Mouse (Mus musculus) MEL (cell line): Measurements from ENCODE around the gene Lhpp.

Experiments
- CHD2 ChIP-seq: IDR thresholded peaks from 2 replicates; pipeline ENCODE4 v1.6.1; 2011; ENCODE audit warnings: low read length, improper control_type of control experiment
- CTCF ChIP-seq, 3 experiments: IDR thresholded peaks in 2 of 3; conservative IDR thresholded peaks in 1 of 3; 2 replicates each; pipeline ENCODE4 v1.5.1; 2011 to 2012; ENCODE audit warnings: low read length in 3 of 3, low read depth in 2 of 3, mild to moderate bottlenecking in 2 of 3, improper control_type of control experiment in 1 of 3, inconsistent platforms in 1 of 3, mixed read lengths in 1 of 3, moderate library complexity in 1 of 3; ENCODE audit not compliant: control insufficient read depth in 1 of 3, insufficient read depth in 1 of 3, poor library complexity in 1 of 3, severe bottlenecking in 1 of 3
- EP300 ChIP-seq, 2 experiments: IDR thresholded peaks; 2 replicates each; pipeline ENCODE4 v1.6.1; 2011; ENCODE audit warnings: improper control_type of control experiment in 2 of 2, low read length in 2 of 2, low read depth in 1 of 2, mild to moderate bottlenecking in 1 of 2
- POLR2A ChIP-seq, 2 experiments: IDR thresholded peaks; 2 replicates each; pipeline ENCODE4 v1.6.1; 2011 to 2012; ENCODE audit warnings: low read length in 2 of 2, mild to moderate bottlenecking in 2 of 2, control low read depth in 1 of 2, improper control_type of control experiment in 1 of 2, low read depth in 1 of 2, moderate library complexity in 1 of 2; ENCODE audit not compliant: control insufficient read depth in 1 of 2, insufficient read depth in 1 of 2, poor library complexity in 1 of 2
- POLR2AphosphoS2 ChIP-seq: IDR thresholded peaks from 2 replicates; pipeline ENCODE4 v1.6.1; 2011; ENCODE audit warnings: low read length, improper control_type of control experiment
- SIN3A ChIP-seq: IDR thresholded peaks from 2 replicates; pipeline ENCODE4 v1.6.1; 2012; ENCODE audit warnings: low read length, improper control_type of control experiment, inconsistent platforms
- TCF12 ChIP-seq: IDR thresholded peaks from 2 replicates; pipeline ENCODE4 v1.6.1; 2014; ENCODE audit warnings: low read depth, mild to moderate bottlenecking, inconsistent platforms, low read length, improper control_type of control experiment, moderate library complexity
- ZKSCAN1 ChIP-seq: IDR thresholded peaks from 2 replicates; pipeline ENCODE4 v1.6.1; 2012; ENCODE audit warnings: low read depth, mild to moderate bottlenecking, inconsistent platforms, low read length, improper control_type of control experiment, moderate library complexity

DNA sequence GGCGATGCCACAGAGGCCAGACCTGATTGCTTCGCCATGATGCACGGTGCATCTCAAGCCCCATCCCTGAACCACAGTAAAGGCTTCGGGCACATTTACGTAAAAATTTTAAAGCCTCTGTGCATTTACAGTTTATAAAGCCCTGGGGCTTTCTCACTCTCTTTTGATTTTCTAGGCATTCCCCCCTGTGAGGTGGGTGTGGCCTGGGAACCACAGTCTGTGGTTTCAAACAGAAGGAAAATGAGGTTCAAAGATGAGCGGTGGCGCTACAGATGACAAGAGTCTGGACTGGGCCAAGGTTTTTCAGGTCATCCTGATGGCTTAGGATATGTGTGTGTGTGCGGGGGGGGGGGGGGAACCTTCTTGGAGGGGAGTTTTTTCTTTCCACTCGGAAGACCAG lies 10.4 kb upstream of the Lhpp start:
- TF ChIP-seq TCF12 (0 out of 2 replicates have a peak, but pooled peaks have one; percentile 8), ZKSCAN1 (no peak), SIN3A (no peak), POLR2A (IDR thresholded peaks at IDR 0.05; ENCODE audit: control insufficient read depth in 1 of 2, insufficient read depth in 1 of 2, low read depth in 1 of 2, low read length in 2 of 2, poor library complexity in 1 of 2) (no peak), CTCF (IDR thresholded peaks at IDR 0.05 in 2 of 3, conservative IDR thresholded peaks at IDR 0.05 in 1 of 3; ENCODE audit: control insufficient read depth in 1 of 3, insufficient read depth in 1 of 3, low read depth in 2 of 3, low read length in 3 of 3, poor library complexity in 1 of 3, severe bottlenecking in 1 of 3) (no peak), EP300 (IDR thresholded peaks at IDR 0.05; ENCODE audit: low read depth in 1 of 2, low read length in 2 of 2) (no peak), POLR2AphosphoS2 (no peak), CHD2 (no peak)
